Mouse (Mus musculus): ENCODE results near the gene Lzts2. TPM values are rescaled to one million over a fixed set of nuclear protein-coding genes. Genes with fewer than 3 reads are reported as not detected.
A peak's percentile ranks its signal among the peaks of the same experiment; 100 is the strongest.

Lzts2 gene
- polyA plus RNA-seq, 1 experiment from 2014 or later: 80.5 TPM

DNA sequence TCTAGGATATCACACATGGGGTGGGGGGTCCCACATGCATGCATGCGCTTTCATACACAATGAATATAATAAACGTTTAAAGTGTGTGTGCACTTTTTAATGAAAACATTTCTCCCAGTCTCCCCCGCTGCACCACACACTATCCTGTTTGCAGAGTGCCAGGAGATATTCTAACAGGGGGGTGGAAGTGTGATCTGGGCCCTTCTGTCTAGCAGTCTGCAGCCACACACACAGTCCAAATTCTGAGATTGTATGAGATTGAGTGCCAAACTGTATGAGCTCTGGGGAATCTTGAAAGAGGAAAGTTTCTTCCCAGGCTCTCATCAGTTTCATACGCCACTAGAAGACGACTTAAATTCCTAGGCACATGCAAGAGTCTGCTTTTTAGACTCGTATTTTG lies 26.4 kb upstream of the Lzts2 start:
- Histone ChIP-seq H3K9me3 (replicated peaks) (no peaks in the 10 kb centered on the region), H3K27ac (replicated peaks) (no peak overlapping the region), H3K4me2 (replicated peaks) (no peak overlapping the region), H3K4me1 (peaks cover 29% of the 10 kb centered on the region), H3K9ac (no peak overlapping the region), H3K36me3 (0 out of 2 replicates have a peak, but pooled peaks cover 4% of the 10 kb centered on the region), H3K27me3 (no peaks in the 10 kb centered on the region), H3K4me3 (replicated peaks) (no peak overlapping the region)
- ATAC-seq (ENCODE audit: insufficient number of reproducible peaks, low FRiP score, low TSS enrichment, low read depth): no peak
- 49% methylated on average over 6 of the region's 6 CpGs for WGBS

DNA sequence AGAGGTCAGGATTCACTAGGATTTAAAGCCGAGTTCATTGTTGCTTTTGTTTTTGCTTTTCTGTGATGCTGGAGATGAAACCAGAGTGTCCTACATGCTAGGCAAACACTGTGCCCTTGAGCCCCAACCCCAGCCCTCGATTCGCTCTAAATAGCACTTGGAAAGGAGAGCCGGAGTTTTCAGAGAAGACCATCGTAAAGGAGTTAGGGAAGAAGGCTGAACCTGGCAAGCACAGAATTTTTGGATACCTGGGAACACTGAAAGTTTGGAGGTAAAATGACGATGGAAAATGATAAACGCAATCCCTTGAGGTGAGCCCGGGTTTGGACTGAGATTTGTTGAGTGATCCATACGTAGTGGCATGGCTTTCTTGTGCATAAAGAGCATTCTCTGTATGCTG lies 25.9 kb upstream of the Lzts2 start:
- no peak overlapping the region for H3K27ac ChIP-seq (replicated peaks)
- 28% methylated on average over 9 of the region's 9 CpGs for WGBS
- H3K9ac ChIP-seq: no peak overlapping the region
- no peaks in the 10 kb centered on the region for H3K27me3 ChIP-seq
- H3K9me3 ChIP-seq (replicated peaks): no peaks in the 10 kb centered on the region
- ATAC-seq (ENCODE audit: insufficient number of reproducible peaks, low FRiP score, low TSS enrichment, low read depth): no peak
- peaks cover 29% of the 10 kb centered on the region for H3K4me1 ChIP-seq
- H3K4me3 ChIP-seq (replicated peaks): peak overlapping the region; percentile 68
- H3K36me3 ChIP-seq: 0 out of 2 replicates have a peak, but pooled peaks cover 4% of the 10 kb centered on the region
- peak overlapping the region; percentile 100 for H3K4me2 ChIP-seq (replicated peaks)

DNA sequence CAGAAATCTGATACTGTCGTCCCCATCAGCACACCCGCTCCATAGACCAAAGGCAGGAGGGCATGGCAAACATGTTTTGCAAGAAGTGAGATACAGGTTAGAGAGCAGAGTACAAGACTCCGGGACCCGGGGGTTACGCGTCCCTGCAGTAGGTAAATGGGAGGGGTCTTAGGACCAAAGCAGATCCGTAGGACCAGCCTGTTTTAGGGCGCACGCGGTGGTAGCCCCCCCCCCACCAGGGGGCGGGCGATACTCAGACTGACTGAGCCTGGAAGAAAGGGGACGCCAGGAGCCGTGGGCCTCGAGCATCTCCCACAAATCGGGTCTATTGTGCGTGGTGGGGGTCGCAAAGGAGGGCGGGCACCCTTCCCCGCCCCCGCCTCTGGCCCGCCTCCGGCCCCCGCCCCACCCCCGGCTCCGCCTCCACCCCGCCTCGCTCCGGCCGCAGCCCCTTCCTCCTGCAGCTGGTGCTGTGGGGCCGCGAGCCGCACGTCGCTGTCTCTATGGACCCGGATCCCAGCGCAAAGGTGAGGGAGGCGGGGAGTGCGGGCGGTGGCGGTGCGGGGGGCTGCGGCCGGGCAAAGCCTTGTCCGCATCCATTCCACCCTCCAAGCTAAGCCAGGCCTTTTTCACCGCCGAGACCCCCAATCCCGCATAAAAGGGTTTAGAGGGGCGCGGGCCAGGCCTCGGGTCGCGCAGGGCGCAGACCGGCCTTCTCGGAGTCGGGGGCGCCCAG lies 25.2 kb upstream of the Lzts2 start, which contains the start of gene Sema4g:
Gene Sema4g, plus strand, starts transcription at position 271 of the 736 bp plus-strand sequence.
- Histone ChIP-seq H3K4me3 (replicated peaks) (peak within 1 kb of the TSS; percentile 68), H3K9me3 (replicated peaks) (no peaks in the 10 kb centered on the region), H3K36me3 (0 out of 2 replicates have a peak, but pooled peaks cover 4% of the 10 kb centered on the region), H3K27ac (replicated peaks) (no peak within 1 kb of the TSS), H3K4me2 (replicated peaks) (peak within 1 kb of the TSS; percentile 100), H3K27me3 (no peaks in the 10 kb centered on the region), H3K4me1 (peaks cover 29% of the 10 kb centered on the region), H3K9ac (peak within 1 kb of the TSS; percentile 58)
- peak; percentile 63 for ATAC-seq (ENCODE audit: insufficient number of reproducible peaks, low FRiP score, low TSS enrichment, low read depth)
- under 1% methylated on average over 36 of the region's 58 CpGs for WGBS

DNA sequence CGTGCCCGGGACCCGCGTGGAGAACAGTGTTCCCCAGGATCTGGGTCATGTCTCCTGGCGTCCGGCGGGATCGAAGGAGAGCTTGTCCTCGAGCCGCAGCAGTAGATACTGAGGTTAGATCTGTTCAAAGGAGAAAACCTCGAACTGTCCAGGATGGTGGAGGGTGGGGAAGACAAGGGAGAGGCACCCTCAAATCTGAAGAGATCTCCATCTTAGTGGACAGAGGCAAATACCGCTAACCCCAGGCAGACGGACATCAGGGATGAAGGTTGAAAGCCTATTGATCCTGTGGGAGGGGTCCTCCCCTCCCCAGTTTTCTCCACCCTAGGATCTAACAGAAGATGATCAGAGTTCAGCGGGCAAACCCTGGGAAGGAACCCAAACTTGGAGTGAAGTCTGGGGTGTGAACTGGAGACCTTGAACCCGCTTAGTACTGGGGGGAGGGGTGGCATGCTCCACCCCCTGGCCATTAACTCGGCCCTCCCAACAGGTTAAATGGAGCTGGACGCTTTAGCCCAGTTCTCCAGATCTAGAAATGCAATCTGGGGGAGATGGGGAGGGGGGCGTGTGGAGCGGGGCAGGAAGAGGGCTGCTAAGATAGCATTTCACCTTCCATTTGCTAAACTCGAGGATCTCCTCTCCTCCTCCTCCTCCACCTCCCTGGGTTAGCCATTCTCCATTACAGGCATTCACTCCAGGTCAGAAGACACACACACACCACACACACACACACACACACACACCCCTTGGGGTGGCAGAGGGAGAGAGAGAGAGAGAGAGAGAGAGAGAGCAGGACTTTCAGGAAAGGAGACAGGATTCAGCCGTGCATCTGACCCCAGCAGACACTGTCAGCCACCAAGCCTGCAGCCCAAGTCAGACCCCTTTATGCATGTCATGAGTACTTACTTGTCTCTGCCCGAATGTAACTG lies 24.4 kb upstream of the Lzts2 start:
- no peak for ATAC-seq (ENCODE audit: insufficient number of reproducible peaks, low FRiP score, low TSS enrichment, low read depth)
- Histone ChIP-seq H3K27ac (replicated peaks) (no peak overlapping the region), H3K27me3 (no peaks in the 10 kb centered on the region), H3K4me3 (replicated peaks) (peak overlapping the region; percentile 68), H3K4me1 (peaks cover 29% of the 10 kb centered on the region), H3K9me3 (replicated peaks) (no peaks in the 10 kb centered on the region), H3K9ac (peak overlapping the region; percentile 58), H3K4me2 (replicated peaks) (peak overlapping the region; percentile 100), H3K36me3 (no peaks in the 10 kb centered on the region)
- WGBS: 5% methylated on average over 22 of the region's 22 CpGs

DNA sequence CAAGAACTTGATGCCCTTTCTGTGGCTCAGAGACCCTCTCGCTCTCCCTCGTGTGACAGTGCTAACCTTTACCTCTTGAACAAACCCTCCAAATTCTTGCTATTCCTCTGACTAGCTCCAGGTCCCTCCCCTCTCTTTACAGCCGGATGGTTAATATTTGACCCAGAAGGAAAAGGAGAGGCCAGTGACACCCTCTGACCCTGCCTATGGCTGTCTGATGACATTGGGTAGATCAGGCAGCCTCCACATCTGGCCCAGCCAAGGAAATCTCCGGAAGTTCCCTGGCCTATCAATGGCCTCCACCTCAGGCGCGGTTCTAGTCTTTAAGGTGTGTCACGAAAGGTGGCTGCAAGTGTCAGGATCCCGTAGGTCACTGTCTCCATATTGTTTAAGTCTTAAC lies 23.2 kb upstream of the Lzts2 start:
- Histone ChIP-seq H3K4me2 (replicated peaks) (no peak overlapping the region), H3K27me3 (no peaks in the 10 kb centered on the region), H3K9ac (no peak overlapping the region), H3K4me1 (peaks cover 29% of the 10 kb centered on the region), H3K4me3 (replicated peaks) (no peak overlapping the region), H3K27ac (replicated peaks) (no peak overlapping the region), H3K36me3 (no peaks in the 10 kb centered on the region), H3K9me3 (replicated peaks) (no peaks in the 10 kb centered on the region)
- 70% methylated on average over 8 of the region's 8 CpGs for WGBS
- ATAC-seq (ENCODE audit: insufficient number of reproducible peaks, low FRiP score, low TSS enrichment, low read depth): no peak

DNA sequence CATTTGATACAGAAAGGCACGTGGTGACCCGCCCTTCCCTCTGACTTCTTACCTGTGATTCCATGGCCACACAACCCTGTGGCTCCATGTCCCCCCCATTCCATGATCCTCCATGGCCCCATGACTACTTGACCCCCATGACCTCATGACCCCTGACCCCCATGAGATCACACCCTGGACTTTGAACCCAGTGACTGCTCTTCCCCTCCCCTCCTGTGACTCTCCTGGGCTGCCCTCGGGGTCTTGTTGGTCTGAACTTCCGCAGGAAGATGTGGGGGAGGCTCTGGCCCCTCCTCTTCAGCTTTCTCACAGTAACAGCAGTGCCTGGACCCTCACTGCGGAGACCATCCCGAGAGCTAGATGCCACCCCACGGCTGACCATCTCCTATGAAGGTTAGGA lies 22.0 kb upstream of the Lzts2 start:
- no peak overlapping the region for H3K4me3 ChIP-seq (replicated peaks)
- WGBS: 36% methylated on average over 7 of the region's 7 CpGs
- H3K9ac ChIP-seq: no peak overlapping the region
- H3K36me3 ChIP-seq: no peaks in the 10 kb centered on the region
- H3K27me3 ChIP-seq: no peaks in the 10 kb centered on the region
- no peaks in the 10 kb centered on the region for H3K9me3 ChIP-seq (replicated peaks)
- H3K4me2 ChIP-seq (replicated peaks): no peak overlapping the region
- no peak for ATAC-seq (ENCODE audit: insufficient number of reproducible peaks, low FRiP score, low TSS enrichment, low read depth)
- no peak overlapping the region for H3K27ac ChIP-seq (replicated peaks)
- peaks cover 29% of the 10 kb centered on the region for H3K4me1 ChIP-seq

DNA sequence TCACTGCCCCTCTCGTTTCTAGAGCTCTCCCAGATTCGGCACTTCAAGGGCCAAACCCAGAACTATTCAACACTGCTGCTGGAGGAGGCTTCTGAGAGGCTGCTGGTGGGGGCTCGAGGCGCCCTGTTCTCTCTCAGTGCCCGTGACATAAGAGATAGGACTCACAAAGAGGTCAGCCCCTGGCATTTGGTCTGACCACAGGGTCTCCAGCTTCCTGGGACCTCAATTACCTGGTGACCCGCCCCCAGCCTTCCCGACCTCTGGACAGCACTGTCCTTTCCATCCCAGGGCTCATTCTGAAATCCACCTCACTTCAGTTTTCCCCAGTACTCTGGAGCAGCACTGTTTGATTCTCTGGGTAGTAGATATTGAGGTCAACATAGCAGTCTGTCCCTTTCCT lies 21.5 kb upstream of the Lzts2 start:
- 63% methylated on average over 7 of the region's 7 CpGs for WGBS
- H3K9ac ChIP-seq: no peak overlapping the region

DNA sequence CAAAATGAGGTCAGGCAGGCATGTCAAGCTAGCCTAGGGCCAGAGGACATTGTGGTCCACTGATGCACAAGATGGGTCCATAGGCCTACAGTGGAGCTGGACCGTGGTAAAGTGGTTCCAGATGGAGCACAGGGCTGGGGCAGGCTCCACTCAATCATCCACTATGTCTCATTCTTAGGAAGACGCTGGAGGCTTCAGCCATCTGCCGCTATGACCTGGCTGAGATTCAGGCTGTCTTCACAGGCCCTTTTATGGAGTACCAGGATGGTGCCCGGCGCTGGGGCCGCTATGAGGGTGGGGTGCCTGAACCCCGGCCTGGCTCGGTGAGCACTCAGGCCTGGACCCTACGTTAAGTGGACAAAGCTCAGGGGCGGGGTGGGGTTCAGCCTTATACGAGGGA lies 16.4 kb upstream of the Lzts2 start:
- peaks cover 26% of the 10 kb centered on the region for H3K36me3 ChIP-seq
- 67% methylated on average over 11 of the region's 11 CpGs for whole genome bisulfite sequencing

More for the DNA sequence above, 21.5 kb upstream of the Lzts2 start:
- Histone ChIP-seq H3K27ac (replicated peaks) (no peak overlapping the region), H3K4me3 (replicated peaks) (no peak overlapping the region), H3K9me3 (replicated peaks) (no peaks in the 10 kb centered on the region), H3K4me2 (replicated peaks) (no peak overlapping the region), H3K27me3 (no peaks in the 10 kb centered on the region), H3K36me3 (no peaks in the 10 kb centered on the region), H3K4me1 (peaks cover 29% of the 10 kb centered on the region)
- no peak for ATAC-seq (ENCODE audit: insufficient number of reproducible peaks, low FRiP score, low TSS enrichment, low read depth)

DNA sequence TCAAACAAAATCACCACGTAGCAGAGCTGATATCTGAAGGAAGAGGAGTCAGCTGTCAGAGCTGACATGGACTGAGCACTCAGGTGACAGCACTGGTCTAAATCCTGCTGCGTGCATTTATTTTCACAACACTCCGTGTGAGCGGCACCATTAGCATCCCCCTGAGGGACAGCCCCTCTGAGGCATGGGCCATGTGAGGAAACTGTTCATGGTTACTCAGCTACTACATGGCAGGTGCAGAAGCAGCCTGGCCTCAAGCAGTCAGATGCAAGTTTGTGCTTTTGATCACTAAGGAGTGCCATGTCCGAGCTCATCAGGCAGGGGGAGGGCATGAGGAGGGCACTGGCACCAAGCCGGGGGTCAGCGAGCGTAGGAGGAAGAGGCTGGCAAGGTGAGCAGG lies 14.6 kb upstream of the Lzts2 start:
- H3K27me3 ChIP-seq: no peaks in the 10 kb centered on the region
- no peaks in the 10 kb centered on the region for H3K4me1 ChIP-seq
- no peak overlapping the region for H3K9ac ChIP-seq
- H3K9me3 ChIP-seq (replicated peaks): no peaks in the 10 kb centered on the region
- no peak for ATAC-seq (ENCODE audit: insufficient number of reproducible peaks, low FRiP score, low TSS enrichment, low read depth)
- H3K36me3 ChIP-seq: peaks cover 44% of the 10 kb centered on the region
- H3K4me2 ChIP-seq (replicated peaks): no peak overlapping the region
- WGBS: 84% methylated on average over 8 of the region's 8 CpGs
- no peak overlapping the region for H3K27ac ChIP-seq (replicated peaks)
- no peak overlapping the region for H3K4me3 ChIP-seq (replicated peaks)

More for the DNA sequence above, 16.4 kb upstream of the Lzts2 start:
- no peaks in the 10 kb centered on the region for H3K27me3 ChIP-seq
- ATAC-seq (ENCODE audit: insufficient number of reproducible peaks, low FRiP score, low TSS enrichment, low read depth): no peak
- no peaks in the 10 kb centered on the region for H3K4me1 ChIP-seq
- no peak overlapping the region for H3K9ac ChIP-seq
- no peak overlapping the region for H3K4me3 ChIP-seq (replicated peaks)
- no peak overlapping the region for H3K4me2 ChIP-seq (replicated peaks)
- H3K27ac ChIP-seq (replicated peaks): no peak overlapping the region
- no peaks in the 10 kb centered on the region for H3K9me3 ChIP-seq (replicated peaks)

DNA sequence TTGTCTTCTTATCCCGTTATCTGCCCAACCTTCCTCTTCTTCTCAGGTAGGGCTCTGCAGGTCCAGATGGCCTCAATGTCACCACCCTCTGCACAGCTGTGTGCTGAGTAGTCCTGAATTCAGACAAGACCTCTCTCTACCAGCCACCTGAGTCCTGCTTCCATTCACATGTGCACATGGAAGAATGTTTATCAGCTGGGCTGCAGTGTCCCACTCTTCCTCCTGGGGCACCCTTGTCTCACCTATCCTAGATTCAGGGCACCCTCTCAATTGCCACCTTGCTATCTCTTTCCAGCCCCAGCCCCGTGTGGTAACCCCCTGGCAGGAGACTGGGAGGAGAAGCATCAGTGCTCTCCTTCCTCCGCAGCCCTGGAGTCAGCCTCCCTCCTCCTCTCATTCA lies 11.9 kb upstream of the Lzts2 start:
- Histone ChIP-seq H3K36me3 (peaks cover 46% of the 10 kb centered on the region), H3K4me3 (replicated peaks) (no peak overlapping the region), H3K9ac (no peak overlapping the region), H3K9me3 (replicated peaks) (no peaks in the 10 kb centered on the region), H3K4me1 (peaks cover 16% of the 10 kb centered on the region), H3K27me3 (no peaks in the 10 kb centered on the region), H3K27ac (replicated peaks) (no peak overlapping the region), H3K4me2 (replicated peaks) (no peak overlapping the region)
- 62% methylated on average over 3 of the region's 3 CpGs for WGBS
- no peak for ATAC-seq (ENCODE audit: insufficient number of reproducible peaks, low FRiP score, low TSS enrichment, low read depth)

DNA sequence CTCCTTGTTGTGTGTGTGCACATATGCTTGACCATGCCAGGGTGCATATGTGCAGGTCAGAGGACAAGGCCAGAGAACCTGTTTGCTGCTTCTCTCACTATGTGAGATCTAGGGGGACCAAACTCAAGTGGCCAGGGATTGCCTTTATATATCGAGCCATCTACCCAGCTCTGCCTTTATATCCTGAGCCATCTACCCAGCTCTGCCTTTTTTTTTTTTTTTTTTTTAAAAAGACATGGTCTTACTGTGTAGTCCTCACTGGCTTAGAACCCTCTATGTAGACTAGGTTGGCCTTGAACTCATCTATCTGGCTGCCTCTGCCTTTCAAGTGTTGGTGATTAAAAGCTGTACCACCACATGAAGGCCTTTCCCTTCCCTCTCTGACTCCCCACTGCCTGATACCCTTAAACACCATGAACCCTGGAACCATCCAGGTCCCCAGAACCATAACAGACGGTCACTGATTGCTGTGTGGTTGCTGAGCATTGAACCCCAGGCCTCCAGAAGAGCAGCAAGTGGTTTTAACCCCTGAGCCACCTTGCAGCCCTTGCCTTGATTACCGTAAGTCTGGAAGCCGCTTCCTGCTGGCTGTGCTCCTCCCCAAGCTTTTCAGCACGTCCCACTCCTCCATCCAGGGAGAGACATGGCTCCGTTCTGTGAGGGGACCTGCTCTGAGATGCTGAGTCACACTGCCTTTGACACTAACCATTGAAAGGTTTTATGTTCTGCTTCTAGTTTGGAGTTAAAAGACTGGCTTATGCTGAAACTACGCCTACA lies 10.3 kb upstream of the Lzts2 start:
- no peak for ATAC-seq (ENCODE audit: insufficient number of reproducible peaks, low FRiP score, low TSS enrichment, low read depth)
- peaks cover 42% of the 10 kb centered on the region for H3K36me3 ChIP-seq
- H3K27me3 ChIP-seq: no peaks in the 10 kb centered on the region
- H3K4me3 ChIP-seq (replicated peaks): no peak overlapping the region
- H3K4me2 ChIP-seq (replicated peaks): no peak overlapping the region
- H3K9ac ChIP-seq: no peak overlapping the region
- WGBS: 88% methylated on average over 7 of the region's 7 CpGs
- H3K9me3 ChIP-seq (replicated peaks): no peaks in the 10 kb centered on the region
- H3K4me1 ChIP-seq: peaks cover 28% of the 10 kb centered on the region
- no peak overlapping the region for H3K27ac ChIP-seq (replicated peaks)
